Mouse (Mus musculus) myocyte (in vitro differentiated cells): ENCODE data around the gene Ten1. TPM values are rescaled to one million over a fixed set of nuclear protein-coding genes. Genes with fewer than 3 reads are reported as not detected.

ENCODE experiments used
- H3K27me3 ChIP-seq: one replicate; pipeline ENCODE4 v1.6.1; 2011; ENCODE audit not compliant: control insufficient read depth, insufficient read depth, insufficient read length
- H3K36me3 ChIP-seq: one replicate; pipeline ENCODE4 v1.6.1; 2011; ENCODE audit not compliant: control insufficient read depth, insufficient read depth
- H3K4me2 ChIP-seq: one replicate; pipeline ENCODE4 v1.6.1; 2011; ENCODE audit warnings: low read depth, control low read depth
- H3K4me3 ChIP-seq: one replicate; pipeline ENCODE4 v1.5.1; 2011; ENCODE audit warnings: mild to moderate bottlenecking, control low read depth, moderate library complexity
- H3K79me2 ChIP-seq: one replicate; pipeline ENCODE4 v1.6.1; 2011; ENCODE audit not compliant: control insufficient read depth, insufficient read depth
- H3ac ChIP-seq: one replicate; pipeline ENCODE4 v1.6.1; 2011; ENCODE audit not compliant: control insufficient read depth, insufficient read length
- CEBPB ChIP-seq: IDR thresholded peaks from 2 replicates; pipeline ENCODE4 v1.6.1; 2011; ENCODE audit warnings: mild to moderate bottlenecking, moderate library complexity; ENCODE audit not compliant: poor library complexity, insufficient read depth, severe bottlenecking
- E2F4 ChIP-seq: IDR thresholded peaks from one replicate; pipeline ENCODE4 v1.6.1; 2011; ENCODE audit warnings: mild to moderate bottlenecking, control low read depth, moderate library complexity; ENCODE audit not compliant: insufficient read depth
- MAX ChIP-seq: IDR thresholded peaks from one replicate; pipeline ENCODE4 v1.6.1; 2011; ENCODE audit warnings: low read depth, mild to moderate bottlenecking, control low read depth
- MYOD1 ChIP-seq, 3 experiments: IDR thresholded peaks; one replicate each; pipeline ENCODE4 v1.6.1; 2011; ENCODE audit warnings: control low read depth in 2 of 3, low read depth in 2 of 3, mild to moderate bottlenecking in 2 of 3, moderate library complexity in 1 of 3; ENCODE audit not compliant: insufficient read length in 2 of 3, control insufficient read depth in 1 of 3
- MYOG ChIP-seq, 3 experiments: IDR thresholded peaks; one replicate each; pipeline ENCODE4 v1.6.1; 2011; ENCODE audit warnings: control low read depth in 2 of 3, low read depth in 2 of 3, mild to moderate bottlenecking in 2 of 3; ENCODE audit not compliant: insufficient read length in 2 of 3, control insufficient read depth in 1 of 3, insufficient read depth in 1 of 3
- POLR2A ChIP-seq: IDR thresholded peaks from one replicate; pipeline ENCODE4 v1.6.1; 2011; ENCODE audit warnings: low read depth, mild to moderate bottlenecking, control low read depth, moderate library complexity; ENCODE audit not compliant: insufficient read length
- POLR2AphosphoS2 ChIP-seq: IDR thresholded peaks from one replicate; pipeline ENCODE4 v1.6.1; 2011; ENCODE audit warnings: low read depth, control low read depth; ENCODE audit not compliant: insufficient read length
- REST ChIP-seq: IDR thresholded peaks from one replicate; pipeline ENCODE4 v1.6.1; 2011; ENCODE audit warnings: mild to moderate bottlenecking, control low read depth, moderate library complexity; ENCODE audit not compliant: insufficient read depth, insufficient read length
- SRF ChIP-seq: IDR thresholded peaks from one replicate; pipeline ENCODE4 v1.6.1; 2011; ENCODE audit warnings: low read depth; ENCODE audit not compliant: control insufficient read depth, insufficient read length
- TCF12 ChIP-seq: IDR thresholded peaks from one replicate; pipeline ENCODE4 v1.6.1; 2011; ENCODE audit warnings: mild to moderate bottlenecking, control low read depth; ENCODE audit not compliant: poor library complexity, insufficient read depth, severe bottlenecking
- TCF3 ChIP-seq: IDR thresholded peaks from one replicate; pipeline ENCODE4 v1.6.1; 2011; ENCODE audit warnings: low read depth, control low read depth; ENCODE audit not compliant: insufficient read length
- USF1 ChIP-seq: IDR thresholded peaks from one replicate; pipeline ENCODE4 v1.6.1; 2011; ENCODE audit warnings: low read depth, mild to moderate bottlenecking, control low read depth, moderate library complexity
- polyA plus RNA-seq: library from polyadenylated mRNA; unstranded; fragments of >200 nt; fragmentation: generic; extraction: Trizol; gene quantifications from one replicate; pipeline ENCODE4 v1.2.1, GENCODE M21; 2012; ENCODE audit warnings: missing spikeins

Gene Ten1
- polyA plus RNA-seq, 1 experiment = 61.4 TPM

DNA sequence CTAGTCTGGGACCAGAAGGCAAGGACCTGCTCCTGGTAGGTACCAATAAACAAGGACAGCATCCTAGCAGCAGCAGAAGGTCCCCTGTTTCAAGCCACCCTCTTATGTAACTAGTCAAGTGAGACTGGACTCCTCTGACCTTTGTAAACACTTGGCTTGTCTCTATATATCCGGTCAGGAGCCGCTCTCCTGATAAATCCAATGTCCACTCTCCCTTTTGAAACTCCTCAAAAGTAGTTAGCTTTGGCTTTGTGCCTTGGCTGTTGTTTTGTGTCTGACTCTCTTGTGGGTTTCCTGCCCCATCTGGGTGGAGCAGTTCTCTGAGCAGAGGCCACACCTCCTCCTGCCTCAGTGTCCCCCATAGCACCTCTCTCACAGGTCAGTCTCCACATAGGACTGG lies 19.6 kb downstream of the Ten1 start:
- peak overlapping the region; percentile 60 for H3K4me2 ChIP-seq
- H3ac ChIP-seq = no peak overlapping the region
- H3K36me3 ChIP-seq = no peaks in the 10 kb centered on the region
- no peaks in the 10 kb centered on the region for H3K27me3 ChIP-seq
- no peaks in the 10 kb centered on the region for H3K79me2 ChIP-seq
- H3K4me3 ChIP-seq = no peak overlapping the region
- TF ChIP-seq POLR2AphosphoS2 (no peak), REST (no peak), SRF (no peak)

DNA sequence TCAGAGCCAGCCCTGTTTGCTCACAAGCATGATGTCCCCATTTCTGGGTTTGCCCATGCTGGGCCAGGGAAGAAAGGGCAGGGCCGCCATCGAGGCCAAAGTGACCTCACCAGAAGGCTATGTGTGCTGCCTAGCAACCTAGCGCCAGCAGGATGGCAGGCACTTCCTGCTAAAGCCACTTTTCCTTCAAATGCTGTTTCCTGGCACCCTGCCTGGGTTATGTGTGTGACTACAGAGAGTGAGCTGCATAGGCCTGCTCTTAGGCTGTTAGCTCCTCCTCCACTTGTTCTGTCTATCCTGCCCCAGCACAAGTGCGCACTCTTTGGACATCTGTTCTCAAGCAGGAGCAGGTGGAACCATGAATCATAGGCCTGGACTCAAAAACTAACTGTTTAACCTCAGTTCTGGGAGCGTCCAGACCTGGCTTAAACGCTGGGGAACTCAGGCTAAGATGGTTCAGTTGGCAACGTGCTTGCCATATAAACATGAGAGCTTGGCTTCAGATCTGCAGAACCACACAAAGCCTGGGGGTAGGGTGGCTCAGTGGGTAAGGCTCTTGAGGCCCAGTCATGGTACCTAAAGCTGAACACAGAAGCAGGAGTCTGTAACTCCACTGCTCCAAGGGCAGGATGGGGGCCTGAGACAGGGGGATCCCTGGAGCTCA lies 20.2 kb downstream of the Ten1 start:
- H3K79me2 ChIP-seq = no peaks in the 10 kb centered on the region
- peak; percentile 47 for TF ChIP-seq TCF3
- no peak for TF ChIP-seq POLR2A
- TF ChIP-seq E2F4 = no peak
- peak; percentile 90 for TF ChIP-seq TCF12
- peak; percentile 48 to 91 (median 77) for TF ChIP-seq MYOG (IDR thresholded peaks at IDR 0.05; ENCODE audit: control insufficient read depth in 1 of 3, insufficient read depth in 1 of 3, insufficient read length in 2 of 3, low read depth in 2 of 3)
- no peak for TF ChIP-seq POLR2AphosphoS2
- TF ChIP-seq MYOD1 (IDR thresholded peaks at IDR 0.05; ENCODE audit: control insufficient read depth in 1 of 3, insufficient read length in 2 of 3, low read depth in 2 of 3) = peak; percentile 80 to 96 (median 92)
- peak; percentile 58 for TF ChIP-seq SRF
- peak overlapping the region; percentile 60 for H3K4me2 ChIP-seq
- no peaks in the 10 kb centered on the region for H3K27me3 ChIP-seq
- no peak overlapping the region for H3ac ChIP-seq
- H3K4me3 ChIP-seq = no peak overlapping the region
- H3K36me3 ChIP-seq = no peaks in the 10 kb centered on the region

DNA sequence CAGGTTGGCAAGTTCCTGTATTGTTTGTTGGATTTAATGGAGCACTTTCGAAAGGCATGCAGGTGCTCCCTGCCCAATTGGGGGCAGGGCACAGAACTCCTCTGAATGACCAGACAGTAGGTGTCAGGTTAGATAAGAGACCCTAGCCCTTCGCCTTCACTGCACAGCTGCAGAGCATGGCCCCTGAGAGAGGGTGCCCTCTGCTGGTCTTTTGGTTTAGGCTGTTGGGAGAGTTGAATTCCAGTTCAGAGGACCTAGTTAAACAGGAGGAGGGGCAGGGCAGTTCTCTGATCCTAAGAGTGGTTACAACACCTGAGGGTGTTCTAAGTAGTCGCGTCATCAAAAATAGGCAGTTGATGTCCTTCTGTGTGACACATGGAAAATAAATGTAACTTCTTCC lies 21.2 kb downstream of the Ten1 start:
- no peak overlapping the region for H3K4me3 ChIP-seq
- H3K36me3 ChIP-seq = no peaks in the 10 kb centered on the region
- TF ChIP-seq POLR2AphosphoS2 (no peak), MYOG (IDR thresholded peaks at IDR 0.05; ENCODE audit: control insufficient read depth in 1 of 3, insufficient read depth in 1 of 3, insufficient read length in 2 of 3, low read depth in 2 of 3) (no peak), REST (no peak), USF1 (no peak), TCF12 (no peak), E2F4 (no peak), MYOD1 (IDR thresholded peaks at IDR 0.05; ENCODE audit: control insufficient read depth in 1 of 3, insufficient read length in 2 of 3, low read depth in 2 of 3) (no peak), MAX (no peak), CEBPB (no peak), SRF (no peak), POLR2A (no peak), TCF3 (no peak)
- peak overlapping the region; percentile 60 for H3K4me2 ChIP-seq
- H3ac ChIP-seq = no peak overlapping the region
- no peaks in the 10 kb centered on the region for H3K79me2 ChIP-seq
- no peaks in the 10 kb centered on the region for H3K27me3 ChIP-seq

DNA sequence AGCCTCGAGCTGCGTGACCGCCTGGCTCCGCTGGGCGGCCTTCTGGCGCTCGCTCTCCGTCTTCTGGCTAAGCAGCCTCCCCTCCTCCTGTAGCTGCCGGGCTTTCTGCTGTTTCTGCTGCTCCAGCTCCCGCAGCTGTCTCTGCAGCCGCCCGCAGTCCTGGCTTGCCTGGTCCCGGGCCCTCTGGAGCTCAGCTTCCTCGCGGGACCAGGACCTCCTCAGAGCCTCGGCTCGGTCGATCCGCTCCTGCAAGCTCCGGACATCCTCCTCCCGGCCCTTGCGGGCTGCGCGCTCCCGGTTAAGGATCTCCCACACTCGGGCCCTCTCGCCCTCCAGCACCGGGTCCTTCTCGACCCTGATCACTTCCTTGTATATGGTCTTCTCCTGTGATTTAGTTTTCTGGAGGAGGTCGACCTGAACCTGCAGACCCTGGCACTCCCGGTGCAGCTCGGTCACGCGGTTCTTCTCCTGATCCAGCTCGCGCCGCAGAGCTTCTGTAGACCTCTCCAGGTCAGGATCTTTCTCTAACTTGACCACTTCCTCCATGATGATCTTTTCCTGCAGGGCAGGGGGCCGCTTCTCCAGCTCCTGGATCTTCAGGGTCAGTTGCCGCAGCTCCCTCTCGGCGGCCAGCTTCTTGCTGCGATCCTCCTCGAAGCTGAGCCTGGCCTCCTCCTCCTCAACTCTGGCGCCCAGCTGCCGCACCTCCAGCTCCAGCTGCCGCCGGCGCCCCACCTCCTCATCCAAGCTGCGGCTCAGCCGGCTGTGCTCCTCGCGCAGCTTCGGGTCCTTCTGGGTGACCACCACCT lies 23.5 kb downstream of the Ten1 start:
- H3K4me2 ChIP-seq = no peak overlapping the region
- no peak overlapping the region for H3K4me3 ChIP-seq
- H3K27me3 ChIP-seq = no peaks in the 10 kb centered on the region
- no peak for TF ChIP-seq MAX
- no peak for TF ChIP-seq POLR2A
- no peak for TF ChIP-seq TCF12
- no peak for TF ChIP-seq MYOG (IDR thresholded peaks at IDR 0.05; ENCODE audit: control insufficient read depth in 1 of 3, insufficient read depth in 1 of 3, insufficient read length in 2 of 3, low read depth in 2 of 3)
- no peak for TF ChIP-seq CEBPB
- TF ChIP-seq SRF = no peak
- no peak for TF ChIP-seq E2F4
- no peak for TF ChIP-seq USF1
- TF ChIP-seq TCF3 = no peak
- TF ChIP-seq MYOD1 (IDR thresholded peaks at IDR 0.05; ENCODE audit: control insufficient read depth in 1 of 3, insufficient read length in 2 of 3, low read depth in 2 of 3) = no peak
- no peak for TF ChIP-seq REST
- no peak for TF ChIP-seq POLR2AphosphoS2
- H3K36me3 ChIP-seq = no peaks in the 10 kb centered on the region
- H3K79me2 ChIP-seq = no peaks in the 10 kb centered on the region
- no peak overlapping the region for H3ac ChIP-seq
